Mouse (Mus musculus) CD8-positive naive resting alpha-beta T cell, adult 57 days (primary cell): Measurements from ENCODE around the gene P2ry6. TPM values are rescaled to one million over a fixed set of nuclear protein-coding genes. Genes with fewer than 3 reads are reported as not detected.

Experiments
- total RNA-seq: library from RNA; stranded (reverse); gene quantifications from one replicate; pipeline ENCODE4 v1.2.4, GENCODE M21; 2023

Gene P2ry6
- not detected for total RNA-seq

GRCm38 (mm10) chr7:100974135-100974903 is at the start of gene P2ry6:
Gene P2ry6 (minus strand): TSS chr7:100974649.

GRCm38 (mm10) chr7:101012541-101012940 is 38.1 kb upstream of the P2ry6 start, which contains the start of gene P2ry2:
Gene P2ry2 (minus strand): TSS chr7:101012866.

GRCm38 (mm10) chr7:100931926-100932480 is 42.4 kb downstream of the P2ry6 start, which contains the start of gene Arhgef17:
Gene Arhgef17 (minus strand): TSS chr7:100932107.

Other genes starting within 250 kb of the P2ry6 start
- 37.2 TPM for gene Relt, start 111.2 kb downstream of the P2ry6 start, total RNA-seq
- not detected for gene Arhgef17, start 42.5 kb downstream of the P2ry6 start, total RNA-seq
- 0.49 TPM for gene P2ry2, start 38.2 kb upstream of the P2ry6 start, total RNA-seq
- gene Fchsd2, start 118.2 kb upstream of the P2ry6 start, total RNA-seq = 123 TPM